Mouse (Mus musculus) small intestine, adult 2 months (tissue): Measurements from ENCODE around the gene Gm28041. TPM values are rescaled to one million over a fixed set of nuclear protein-coding genes. Genes with fewer than 3 reads are reported as not detected.
A peak's percentile ranks its signal among the peaks of the same experiment; 100 is the strongest.

Source experiments
- H3K27ac ChIP-seq: fragments of 200-500 bp; 2 replicates; pipeline ENCODE4 v1.5.1; 2012; ENCODE audit warnings: low read depth, low read length, control low read depth, inconsistent platforms; ENCODE audit not compliant: insufficient read depth
- H3K27me3 ChIP-seq: fragments of 200-500 bp; 2 replicates; pipeline ENCODE4 v1.6.1; 2012; ENCODE audit warnings: mild to moderate bottlenecking, moderate library complexity, low read length, inconsistent platforms; ENCODE audit not compliant: control insufficient read depth, insufficient read depth
- H3K36me3 ChIP-seq: fragments of 200-500 bp; 2 replicates; pipeline ENCODE4 v1.6.1; 2012; ENCODE audit warnings: mild to moderate bottlenecking, low read length, control low read depth, inconsistent platforms; ENCODE audit not compliant: control insufficient read depth, insufficient read depth
- H3K4me1 ChIP-seq: fragments of 200-500 bp; 2 replicates; pipeline ENCODE4 v1.6.1; 2012; ENCODE audit warnings: low read length, inconsistent platforms, mixed read lengths; ENCODE audit not compliant: control insufficient read depth, insufficient read depth, insufficient read length
- H3K4me3 ChIP-seq: fragments of 200-500 bp; 2 replicates; pipeline ENCODE4 v1.5.1; 2012; ENCODE audit warnings: low read depth, mild to moderate bottlenecking, control low read depth, inconsistent platforms, low read length, moderate library complexity
- CTCF ChIP-seq: fragments of 200-500 bp; IDR thresholded peaks from 2 replicates; pipeline ENCODE4 v1.5.1; 2012; ENCODE audit warnings: low read depth, mild to moderate bottlenecking, control low read depth, inconsistent platforms, low read length, moderate library complexity, mixed read lengths; ENCODE audit not compliant: insufficient replicate concordance, insufficient read length; ENCODE audit errors: extremely low read depth
- POLR2A ChIP-seq: fragments of 200-500 bp; IDR thresholded peaks from 2 replicates; pipeline ENCODE4 v1.6.1; 2012; ENCODE audit warnings: low read depth, mild to moderate bottlenecking, control low read depth, inconsistent platforms, low read length, moderate library complexity
- WGBS: fragments of 180-500 bp; shearing (Covaris S2); methylation state at CpG from one replicate; pipeline ENCODE4 v1.1.7; 2018; 5-methylcytosine and 5-hydroxymethylcytosine counted together
- polyA plus RNA-seq: library from polyadenylated mRNA; depleted of rRNA; stranded (reverse); fragments of >200 nt; gene quantifications from 2 replicates; pipeline ENCODE4 v1.2.3, GENCODE M21; 2012; rRNA removed

The Gm28041 gene
- polyA plus RNA-seq, 1 experiment = not detected

GRCm38 (mm10) chr13:67305822-67306672 is 69.5 kb downstream of the Gm28041 start, which contains the start of gene Zfp457:
Zfp457 (minus strand) TSS chr13:67306485.
- peak; percentile 15; the same call in 1 of the 2 replicates for TF ChIP-seq POLR2A
- peak; percentile 21; the same call in 1 of the 2 replicates for TF ChIP-seq CTCF
- no peaks in the 10 kb centered on the region for H3K4me1 ChIP-seq
- H3K27ac ChIP-seq = peak within 1 kb of the TSS; percentile 20
- WGBS = 2% methylated on average over 16 of the region's 16 CpGs
- H3K27me3 ChIP-seq = no peaks in the 10 kb centered on the region
- peak within 1 kb of the TSS; percentile 85 for H3K4me3 ChIP-seq
- H3K36me3 ChIP-seq = no peaks in the 10 kb centered on the region

Other genes starting within 250 kb of the Gm28041 start
- gene Rsl1, start 202.6 kb downstream of the Gm28041 start, polyA plus RNA-seq = 0.10 and 0.33 TPM in 2 replicates
- gene Zfp455, start 181.2 kb downstream of the Gm28041 start, polyA plus RNA-seq = 0.06 TPM in 1 of 2 replicates, not detected in the other
- 0.09 and 0.16 TPM in 2 replicates for gene Zfp458, start 97.3 kb downstream of the Gm28041 start, polyA plus RNA-seq
- gene Zfp457, start 69.2 kb downstream of the Gm28041 start, polyA plus RNA-seq = 0.22 and 0.27 TPM in 2 replicates
- gene Zfp595, start 43.2 kb downstream of the Gm28041 start, polyA plus RNA-seq = 0.04 and 0.14 TPM in 2 replicates
- not detected in 2 replicates for gene Gm28044, start 15.2 kb downstream of the Gm28041 start, polyA plus RNA-seq
- gene Zfp953, start 15.1 kb downstream of the Gm28041 start, polyA plus RNA-seq = 0.06 TPM in 1 of 2 replicates, not detected in the other
- 0.04 and 0.11 TPM in 2 replicates for gene Zfp456, start 77 bp upstream of the Gm28041 start, polyA plus RNA-seq
- 0.60 and 0.65 TPM in 2 replicates for gene Zfp429, start 24.1 kb upstream of the Gm28041 start, polyA plus RNA-seq
- 0.08 and 0.11 TPM in 2 replicates for gene Zfp459, start 45.7 kb upstream of the Gm28041 start, polyA plus RNA-seq
- gene Zfp874a, start 75.9 kb upstream of the Gm28041 start, polyA plus RNA-seq = 0.08 and 0.58 TPM in 2 replicates
- gene Zfp874b, start 108.5 kb upstream of the Gm28041 start, polyA plus RNA-seq = 0.33 and 0.46 TPM in 2 replicates
- 0.14 TPM in 1 of 2 replicates, not detected in the other for gene Zfp58, start 124.8 kb upstream of the Gm28041 start, polyA plus RNA-seq
- not detected in 2 replicates for gene Gm26965, start 150.4 kb upstream of the Gm28041 start, polyA plus RNA-seq
- 8.1 and 11.7 TPM in 2 replicates for gene Zfp87, start 150.4 kb upstream of the Gm28041 start, polyA plus RNA-seq
- gene Zfp748, start 178.1 kb upstream of the Gm28041 start, polyA plus RNA-seq = 1.2 TPM in 2 replicates
- 0.01 and 0.08 TPM in 2 replicates for gene Zfp729b, start 234.0 kb upstream of the Gm28041 start, polyA plus RNA-seq